Mouse (Mus musculus) heart, adult 2 months (tissue): ENCODE data around the gene Prcp.

Source experiments
- CTCF ChIP-seq: fragments of 200-600 bp; IDR thresholded peaks from 2 replicates; pipeline ENCODE4 v1.8.1; 2022; ENCODE audit warnings: antibody characterized with exemption, mild to moderate bottlenecking, moderate library complexity
- EP300 ChIP-seq: fragments of 200-500 bp; IDR thresholded peaks from 2 replicates; pipeline ENCODE4 v1.6.1; 2011; ENCODE audit warnings: low read depth, low read length, control low read depth; ENCODE audit not compliant: insufficient read depth
- POLR2A ChIP-seq: fragments of 200-500 bp; IDR thresholded peaks from 2 replicates; pipeline ENCODE4 v1.6.1; 2011; ENCODE audit warnings: mild to moderate bottlenecking, low read depth, low read length, control low read depth; ENCODE audit not compliant: insufficient read depth

DNA sequence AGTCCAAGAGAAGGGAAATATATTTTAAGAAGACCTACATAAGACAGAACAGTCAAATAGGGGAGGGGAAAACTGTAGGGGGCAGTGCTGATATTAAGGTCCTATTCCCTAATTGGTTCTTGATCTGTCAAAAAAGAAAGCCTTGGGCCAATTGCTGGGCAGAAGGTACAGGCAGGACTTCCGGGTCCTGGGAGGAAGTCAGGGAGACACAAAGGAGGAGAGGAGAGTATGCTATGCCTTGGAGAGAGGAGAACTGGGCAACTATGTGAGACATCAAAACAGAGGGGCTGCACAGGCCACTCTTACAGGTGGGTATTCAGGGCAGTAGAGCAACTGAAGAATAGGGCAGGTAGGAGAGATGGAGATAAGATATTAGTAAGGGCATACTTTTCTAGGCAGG lies 87.6 kb downstream of the Prcp start:
- TF ChIP-seq EP300 (no peak), CTCF (no peak), POLR2A (no peak)
